Mouse (Mus musculus) CD8-positive naive resting alpha-beta T cell, adult 2 months (primary cell): ENCODE results near the gene Zfp523.
"Not testable (repeated sequence)": the region's sequence is repeated elsewhere in the genome, so short reads cannot be mapped to it uniquely, and the experiment has no call there.

Experiments
- DNase-seq, 2 experiments: peaks; one replicate each; pipeline ENCODE4 v3.0.0; 2022; ENCODE audit warnings: low read depth in 2 of 2, low spot score in 2 of 2

Gene Zfp523

GRCm38 (mm10) chr17:28209457-28210110 is 32.7 kb downstream of the Zfp523 start:
- no peak for DNase-seq

GRCm38 (mm10) chr17:28211921-28212341 is 35.0 kb downstream of the Zfp523 start:
- peak; percentile 84 to 90 for DNase-seq

GRCm38 (mm10) chr17:28212391-28212790 is 35.5 kb downstream of the Zfp523 start:
- no peak for DNase-seq

- DNase-seq, result peak; percentile 34 to 56
Observed at GRCm38 (mm10) chr17:28213236-28213635, 36.3 kb downstream of the Zfp523 start.

GRCm38 (mm10) chr17:28216791-28217190 is 39.9 kb downstream of the Zfp523 start:
- DNase-seq, result no peak

- DNase-seq, result peak; percentile 87 to 89
Observed at GRCm38 (mm10) chr17:28217721-28218649, 41.1 kb downstream of the Zfp523 start.

GRCm38 (mm10) chr17:28222463-28222862 is 45.5 kb downstream of the Zfp523 start:
- DNase-seq, result not testable (repeated sequence)

GRCm38 (mm10) chr17:28223561-28224391 is 46.8 kb downstream of the Zfp523 start:
- DNase-seq, result peak; percentile 73 to 89

GRCm38 (mm10) chr17:28224615-28225014 is 47.7 kb downstream of the Zfp523 start:
- no peak for DNase-seq

- DNase-seq, result peak; percentile 77 to 84
Observed at GRCm38 (mm10) chr17:28226014-28226413, 49.1 kb downstream of the Zfp523 start.

GRCm38 (mm10) chr17:28230486-28230885 is 53.6 kb downstream of the Zfp523 start:
- DNase-seq, result no peak

- no peak for DNase-seq
Observed at GRCm38 (mm10) chr17:28231026-28231736, 54.3 kb downstream of the Zfp523 start.

- peak; percentile 96 for DNase-seq
Observed at GRCm38 (mm10) chr17:28232475-28233060, 55.6 kb downstream of the Zfp523 start, which contains the start of gene Ppard. Gene Ppard (plus strand): TSS chr17:28232700.

- DNase-seq, result peak; percentile 22 to 33
Observed at GRCm38 (mm10) chr17:28233091-28233731, 56.3 kb downstream of the Zfp523 start.

- DNase-seq, result no peak
Observed at GRCm38 (mm10) chr17:28234641-28235040, 57.7 kb downstream of the Zfp523 start.

GRCm38 (mm10) chr17:28235982-28236635 is 59.2 kb downstream of the Zfp523 start:
- no peak for DNase-seq

- DNase-seq, result no peak
Observed at GRCm38 (mm10) chr17:28236636-28237015, 59.7 kb downstream of the Zfp523 start.

- no peak for DNase-seq
Observed at GRCm38 (mm10) chr17:28237362-28237761, 60.4 kb downstream of the Zfp523 start.

GRCm38 (mm10) chr17:28237874-28238273 is 60.9 kb downstream of the Zfp523 start:
- no peak for DNase-seq
